Mouse (Mus musculus) forebrain, embryonic 14.5 days (tissue): Measurements from ENCODE around the gene Bag5. TPM values are rescaled to one million over a fixed set of nuclear protein-coding genes. Genes with fewer than 3 reads are reported as not detected.
"Not testable (repeated sequence)": the region's sequence is repeated elsewhere in the genome, so short reads cannot be mapped to it uniquely, and the experiment has no call there.

ENCODE experiments used
- ATAC-seq: fragments of 200-750 bp; cut with Nextera tagmentation; 2 replicates; pipeline ENCODE4 v1.8.0; 2017; ENCODE audit warnings: mild to moderate bottlenecking, moderate library complexity
- DNase-seq: peaks from one replicate; pipeline ENCODE4 v3.0.0-alpha.2; 2015; ENCODE audit warnings: low spot score
- H3K27ac ChIP-seq: fragments of 300-500 bp; sonication (generic); 2 replicates; pipeline ENCODE4 v1.5.1; 2014; ENCODE audit warnings: low read depth, mild to moderate bottlenecking, control low read depth, low read length, moderate library complexity
- H3K27me3 ChIP-seq: fragments of 300-500 bp; sonication (generic); replicated peaks from 2 replicates; pipeline ENCODE4 v1.6.1; 2014; ENCODE audit warnings: low read length, control low read depth, mixed read lengths; ENCODE audit not compliant: control insufficient read depth, insufficient read depth
- H3K36me3 ChIP-seq: fragments of 300-500 bp; sonication (generic); 2 replicates; pipeline ENCODE4 v1.6.1; 2014; ENCODE audit warnings: low read length, control low read depth; ENCODE audit not compliant: control insufficient read depth, insufficient read depth
- H3K4me1 ChIP-seq: fragments of 300-500 bp; sonication (generic); 2 replicates; pipeline ENCODE4 v1.6.1; 2014; ENCODE audit warnings: antibody characterized with exemption, low read length, control low read depth; ENCODE audit not compliant: control insufficient read depth, insufficient read depth
- H3K4me2 ChIP-seq: fragments of 300-500 bp; sonication (generic); 2 replicates; pipeline ENCODE4 v1.6.1; 2014; ENCODE audit warnings: mild to moderate bottlenecking, control low read depth, low read length
- H3K4me3 ChIP-seq: fragments of 300-500 bp; sonication (generic); 2 replicates; pipeline ENCODE4 v1.5.1; 2014; ENCODE audit warnings: low read depth, low read length, control low read depth
- H3K9ac ChIP-seq: fragments of 300-500 bp; sonication (generic); 2 replicates; pipeline ENCODE4 v1.6.1; 2014; ENCODE audit warnings: mild to moderate bottlenecking, low read length, control low read depth, moderate library complexity
- H3K9me3 ChIP-seq: fragments of 300-500 bp; sonication (generic); replicated peaks from 2 replicates; pipeline ENCODE4 v1.6.1; 2016; ENCODE audit warnings: low read length, control low read depth, mixed read lengths; ENCODE audit not compliant: control insufficient read depth
- WGBS: fragments of 180-500 bp; shearing (Covaris S2); extraction: QIAGEN DNeasy Blood & Tissue Kit; methylation state at CpG from one replicate; pipeline ENCODE4 v1.1.7; 2014; 5-methylcytosine and 5-hydroxymethylcytosine counted together
- polyA plus RNA-seq: library from polyadenylated mRNA; unstranded; fragments of >200 nt; fragmentation: Nextera tagmentation; extraction: Ambion mirVana; gene quantifications from 2 replicates; pipeline ENCODE4 v1.2.1, GENCODE M21; 2014

The Bag5 gene
- polyA plus RNA-seq, 1 experiment from 2014 or later: 60.4 TPM

GRCm38 (mm10) chr12:111726122-111726463 is 13.0 kb upstream of the Bag5 start:
- DNase-seq (no peak), ATAC-seq (no peak)
- no peak overlapping the region for H3K4me3 ChIP-seq
- H3K27ac ChIP-seq: peak overlapping the region; percentile 49; the same call in 1 of the 2 replicates
- WGBS: 68% methylated on average over 4 of the region's 4 CpGs
- no peaks in the 10 kb centered on the region for H3K4me1 ChIP-seq
- H3K27me3 ChIP-seq: no peaks in the 10 kb centered on the region
- no peak overlapping the region for H3K4me2 ChIP-seq
- H3K36me3 ChIP-seq: peaks cover 26% of the 10 kb centered on the region; the same call in 1 of the 2 replicates
- H3K9ac ChIP-seq: no peak overlapping the region
- H3K9me3 ChIP-seq: no peaks in the 10 kb centered on the region

- DNase-seq: no peak
- H3K36me3 ChIP-seq: peaks cover 26% of the 10 kb centered on the region; the same call in 1 of the 2 replicates
- H3K27ac ChIP-seq: peak overlapping the region; percentile 49; the same call in 1 of the 2 replicates
- H3K27me3 ChIP-seq: no peaks in the 10 kb centered on the region
- ATAC-seq: no peak
- no peak overlapping the region for H3K4me3 ChIP-seq
- no peaks in the 10 kb centered on the region for H3K4me1 ChIP-seq
- 64% methylated on average over 12 of the region's 12 CpGs for WGBS
- H3K9me3 ChIP-seq: no peaks in the 10 kb centered on the region
- no peak overlapping the region for H3K4me2 ChIP-seq
- H3K9ac ChIP-seq: no peak overlapping the region
These were observed 12.5 kb upstream of the Bag5 start for GRCm38 (mm10) chr12:111725338-111726121.

DNA sequence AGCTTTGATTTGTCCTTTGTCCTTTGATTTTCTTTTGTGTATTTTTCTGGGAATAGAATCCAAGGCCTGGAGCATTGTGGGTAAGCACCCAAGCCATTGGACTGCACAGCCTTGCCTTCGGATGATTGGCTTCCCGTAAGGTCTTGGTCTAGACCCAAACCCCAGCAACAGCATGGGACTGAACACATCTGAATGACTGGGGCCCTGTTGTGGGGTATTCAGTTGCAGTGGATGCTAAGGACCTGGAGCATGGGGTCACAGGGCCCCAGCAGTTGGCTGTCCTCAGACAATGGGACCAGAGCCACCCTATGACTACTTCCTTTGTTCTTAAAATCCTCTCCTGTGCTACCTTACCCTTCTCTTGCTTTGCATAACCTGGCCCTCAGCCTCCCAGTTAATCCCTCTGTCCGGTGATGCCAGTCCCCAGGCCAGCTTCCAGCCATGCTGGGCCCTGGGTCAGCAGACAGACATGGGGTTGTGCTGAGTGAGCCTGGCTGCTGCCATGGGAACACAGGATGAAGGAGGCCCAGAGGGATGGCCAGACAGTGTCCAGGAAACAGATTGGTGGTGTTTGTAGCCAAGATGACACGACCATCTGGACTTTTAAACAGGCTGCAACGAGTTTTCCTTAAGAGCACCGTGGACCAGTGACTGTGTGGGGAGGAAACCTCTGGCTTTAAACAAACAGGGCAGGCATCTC is 11.7 kb upstream of the Bag5 start:
- no peaks in the 10 kb centered on the region for H3K27me3 ChIP-seq
- no peaks in the 10 kb centered on the region for H3K4me1 ChIP-seq
- no peak overlapping the region for H3K9ac ChIP-seq
- WGBS: 37% methylated on average over 6 of the region's 6 CpGs
- DNase-seq (no peak), ATAC-seq (no peak)
- H3K9me3 ChIP-seq: no peaks in the 10 kb centered on the region
- no peak overlapping the region for H3K4me2 ChIP-seq
- no peak overlapping the region for H3K4me3 ChIP-seq
- H3K27ac ChIP-seq: no peak overlapping the region
- peaks cover 26% of the 10 kb centered on the region; the same call in 1 of the 2 replicates for H3K36me3 ChIP-seq

GRCm38 (mm10) chr12:111722654-111723053 is 9.6 kb upstream of the Bag5 start:
- Histone ChIP-seq H3K4me2 (no peak overlapping the region), H3K36me3 (peaks cover 22% of the 10 kb centered on the region; the same call in 1 of the 2 replicates), H3K4me1 (no peaks in the 10 kb centered on the region), H3K27ac (no peak overlapping the region), H3K9me3 (no peaks in the 10 kb centered on the region), H3K27me3 (no peaks in the 10 kb centered on the region), H3K4me3 (no peak overlapping the region), H3K9ac (no peak overlapping the region)
- DNase-seq: no peak
- ATAC-seq: no peak
- 73% methylated on average over 9 of the region's 9 CpGs for WGBS

DNA sequence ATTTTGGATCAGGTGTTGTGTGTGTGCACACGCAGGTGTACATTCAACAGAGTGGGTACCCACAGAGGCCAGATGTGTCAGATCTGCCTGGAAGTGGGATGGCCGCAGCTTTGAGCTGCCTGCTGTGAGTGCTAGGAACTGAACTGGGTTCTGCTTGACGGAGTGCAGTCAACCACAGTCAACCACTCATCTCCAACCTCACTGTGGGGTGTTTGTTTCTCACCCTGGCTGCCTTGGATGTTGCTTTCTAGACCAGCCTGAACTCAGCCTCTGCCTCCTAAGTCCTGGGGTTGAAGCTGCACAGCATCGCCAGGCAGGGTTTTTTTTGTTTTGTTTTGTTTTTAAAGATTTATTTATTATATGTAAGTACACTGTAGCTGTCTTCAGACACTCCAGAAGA is 7.2 kb upstream of the Bag5 start:
- Histone ChIP-seq H3K4me3 (no peak overlapping the region), H3K4me1 (no peaks in the 10 kb centered on the region), H3K27ac (no peak overlapping the region), H3K4me2 (no peak overlapping the region), H3K9ac (no peak overlapping the region), H3K9me3 (no peaks in the 10 kb centered on the region), H3K36me3 (peaks cover 15% of the 10 kb centered on the region; the same call in 1 of the 2 replicates), H3K27me3 (no peaks in the 10 kb centered on the region)
- WGBS: 85% methylated on average over 4 of the region's 4 CpGs
- no peak for ATAC-seq
- no peak for DNase-seq

DNA sequence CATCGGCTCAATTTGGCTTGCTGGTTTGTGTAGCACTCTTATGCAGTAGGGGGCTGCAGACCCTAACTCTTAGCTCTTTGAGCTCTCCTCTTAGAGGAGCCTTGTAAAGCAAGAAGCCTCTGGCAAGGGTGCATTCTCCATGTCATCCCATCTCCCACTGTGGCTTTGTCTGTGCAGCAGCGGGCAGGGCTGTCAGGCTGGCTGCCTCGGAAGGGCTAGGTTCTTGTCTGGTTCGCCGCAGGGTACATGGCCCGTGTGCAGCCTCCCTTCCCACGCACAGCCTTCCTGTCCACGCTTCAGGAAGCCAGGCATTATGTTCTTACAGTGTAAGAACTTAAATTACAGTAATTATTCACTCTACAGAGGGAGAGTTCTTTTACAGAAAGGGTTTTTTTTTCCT is 5.6 kb upstream of the Bag5 start:
- H3K4me1 ChIP-seq: peaks cover 4% of the 10 kb centered on the region
- WGBS: 24% methylated on average over 8 of the region's 8 CpGs
- H3K27me3 ChIP-seq: no peaks in the 10 kb centered on the region
- H3K27ac ChIP-seq: peak overlapping the region; percentile 71
- no peak overlapping the region for H3K4me3 ChIP-seq
- peak overlapping the region; percentile 40 for H3K9ac ChIP-seq
- DNase-seq: no peak
- no peak overlapping the region for H3K4me2 ChIP-seq
- no peak for ATAC-seq
- H3K36me3 ChIP-seq: 0 out of 2 replicates have a peak, but pooled peaks cover 3% of the 10 kb centered on the region
- H3K9me3 ChIP-seq: no peaks in the 10 kb centered on the region

- Histone ChIP-seq H3K27me3 (no peaks in the 10 kb centered on the region), H3K4me1 (peaks cover 12% of the 10 kb centered on the region), H3K27ac (no peak overlapping the region), H3K4me3 (no peak overlapping the region), H3K9ac (no peak overlapping the region), H3K36me3 (0 out of 2 replicates have a peak, but pooled peaks cover 3% of the 10 kb centered on the region), H3K4me2 (no peak overlapping the region), H3K9me3 (no peaks in the 10 kb centered on the region)
- 96% methylated on average over 7 of the region's 7 CpGs for WGBS
- ATAC-seq: no peak
- no peak for DNase-seq
These were observed 3.4 kb upstream of the Bag5 start for GRCm38 (mm10) chr12:111716505-111716904.

- Histone ChIP-seq H3K36me3 (peaks cover 27% of the 10 kb centered on the region), H3K4me1 (peaks cover 12% of the 10 kb centered on the region), H3K4me3 (peak overlapping the region; percentile 97), H3K9ac (peak overlapping the region; percentile 91; the same call in 1 of the 2 replicates), H3K4me2 (peak overlapping the region; percentile 87)
- not testable (repeated sequence) for ATAC-seq, H3K27ac ChIP-seq, H3K27me3 ChIP-seq, H3K9me3 ChIP-seq, DNase-seq
- WGBS: 75% methylated on average over 6 of the region's 6 CpGs
These were observed 823 bp upstream of the Bag5 start for GRCm38 (mm10) chr12:111713880-111714279.

DNA sequence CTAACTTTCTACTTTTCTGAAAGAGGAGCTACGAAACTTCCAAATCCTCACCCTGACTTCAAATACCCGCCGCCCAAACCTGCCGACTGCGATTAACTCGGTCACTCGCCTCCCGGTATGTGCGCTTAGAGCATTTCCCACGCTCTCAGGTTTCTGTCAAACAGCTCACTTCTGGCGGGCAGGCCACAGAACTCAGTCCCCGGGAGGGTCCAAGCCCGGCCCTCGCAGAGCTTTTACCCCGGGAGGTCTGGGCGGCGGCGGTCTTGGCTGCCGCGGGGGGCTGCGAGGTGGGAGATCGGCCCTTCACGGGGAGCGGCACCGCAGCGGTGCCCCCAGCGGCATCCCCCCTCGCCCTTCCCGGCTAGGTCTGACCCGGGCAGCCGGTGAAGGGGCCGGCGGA is 581 bp downstream of the Bag5 start:
- DNase-seq (no peak), ATAC-seq (peak; percentile 41)
- WGBS: 1% methylated on average over 32 of the region's 33 CpGs

More for the DNA sequence above, 581 bp downstream of the Bag5 start:
- Histone ChIP-seq H3K9me3 (no peaks in the 10 kb centered on the region), H3K27me3 (no peaks in the 10 kb centered on the region), H3K36me3 (peaks cover 38% of the 10 kb centered on the region), H3K27ac (peak overlapping the region; percentile 85; the same call in 1 of the 2 replicates), H3K4me3 (peak overlapping the region; percentile 97), H3K4me2 (peak overlapping the region; percentile 87), H3K9ac (peak overlapping the region; percentile 91), H3K4me1 (peaks cover 12% of the 10 kb centered on the region)
